Mouse (Mus musculus) cerebellum, postnatal 36 days (tissue): ENCODE data around the gene Myrip.
A peak's percentile ranks its signal among the peaks of the same experiment; 100 is the strongest.

Source experiments
- DNase-seq, 2 experiments: peaks; one replicate each; pipeline ENCODE4 v3.0.0; 2021 to 2022; ENCODE audit warnings: mixed read lengths in 2 of 2

Myrip gene

DNA sequence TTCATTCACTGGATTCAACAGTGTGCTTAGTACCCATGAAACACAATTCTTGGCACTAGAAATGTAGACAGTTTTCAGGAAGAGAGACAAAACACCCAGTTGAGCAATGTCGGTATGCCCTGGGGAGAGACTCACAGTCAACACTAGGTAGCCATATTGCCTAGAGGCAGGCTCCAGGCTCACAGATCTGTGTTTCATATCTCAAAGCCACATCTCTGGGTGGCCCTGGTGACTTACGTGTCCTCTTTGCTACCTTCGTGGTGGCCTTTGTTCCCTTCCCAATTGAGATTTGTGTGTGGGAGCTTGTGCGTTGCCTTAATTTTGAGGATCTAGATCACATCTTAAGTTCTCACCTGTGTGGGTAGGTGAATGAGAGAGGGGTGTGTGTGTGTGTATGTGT is 181.1 kb downstream of the Myrip start:
- no peak for DNase-seq

DNA sequence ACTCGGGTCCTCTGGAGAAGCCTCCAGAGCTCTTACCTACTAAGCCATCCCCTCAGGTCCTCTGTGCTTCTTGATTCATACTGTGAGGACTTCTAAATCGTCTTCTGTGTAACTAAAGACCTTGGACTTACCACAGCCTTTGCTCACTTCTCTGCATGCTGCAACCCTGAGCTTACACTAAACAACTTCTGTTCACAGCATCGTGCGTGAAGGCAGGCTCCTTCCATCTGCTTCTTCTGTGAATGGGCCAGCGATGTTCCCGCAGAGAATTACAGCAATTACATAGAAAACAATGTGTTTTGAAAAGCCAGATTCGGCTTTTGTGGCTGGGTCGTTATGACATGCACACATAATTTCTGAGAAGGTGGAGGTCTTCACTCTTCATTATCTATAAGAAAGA is 181.8 kb downstream of the Myrip start:
- no peak for DNase-seq

DNA sequence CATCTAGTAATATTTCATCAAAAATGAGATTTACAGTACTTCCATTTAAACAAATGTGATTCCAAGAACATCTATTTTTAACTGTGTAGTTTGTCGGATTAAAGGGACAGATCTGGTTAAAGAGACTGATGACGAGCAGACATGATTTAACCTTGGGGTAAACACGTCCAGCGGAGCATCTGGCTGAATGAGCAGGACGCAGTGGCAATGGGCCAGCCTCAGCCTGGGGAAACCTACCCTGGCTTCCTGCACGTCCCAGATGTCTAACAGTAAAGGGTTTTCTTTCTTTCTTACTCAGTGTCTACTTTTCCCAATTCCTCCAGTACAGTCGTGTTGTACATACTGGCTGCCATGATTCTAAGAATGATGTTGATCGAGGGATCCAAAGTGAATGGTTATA is 185.8 kb downstream of the Myrip start:
- DNase-seq = no peak

DNA sequence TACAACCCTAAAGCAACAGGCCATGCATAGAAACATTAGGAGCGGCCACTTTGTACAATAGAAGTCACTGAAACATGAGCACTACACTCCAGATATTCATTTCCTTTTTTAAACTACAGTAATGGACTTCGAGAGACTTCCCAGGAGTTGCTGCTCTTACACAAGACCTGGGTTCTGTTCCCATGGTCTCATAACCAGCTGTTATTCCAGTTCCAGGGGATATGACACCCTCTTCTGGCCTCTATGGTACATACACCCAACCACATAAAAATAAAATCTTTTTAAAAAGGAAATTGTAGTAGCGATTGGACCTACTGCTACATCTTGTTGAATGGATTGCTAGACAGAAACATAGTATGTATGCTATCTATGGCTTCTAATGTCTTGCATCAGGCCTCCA is 190.2 kb downstream of the Myrip start:
- DNase-seq = no peak

DNA sequence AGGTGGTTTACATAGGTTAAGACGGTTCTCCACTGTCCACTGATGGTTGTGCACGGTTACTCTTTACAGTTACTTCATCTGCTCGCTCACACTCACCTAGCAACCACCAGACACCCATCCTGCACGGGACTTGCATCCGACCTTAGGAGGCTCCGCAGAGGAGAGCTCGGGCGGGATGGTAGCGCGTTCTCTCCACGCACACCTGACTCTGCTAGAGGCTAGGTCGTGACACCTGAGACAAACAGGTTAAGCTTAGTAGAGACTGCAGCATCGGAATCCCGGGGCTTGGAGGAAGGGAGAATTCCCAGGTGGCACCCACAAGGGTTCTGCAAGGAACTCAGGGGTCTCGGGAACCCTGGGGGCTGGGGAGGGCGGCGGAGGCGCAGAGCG is 190.7 kb downstream of the Myrip start, which contains the start of gene Eif1b:
TSS of gene Eif1b (plus strand) at position 223 of the 390 bp plus-strand sequence.
- DNase-seq = no peak

DNA sequence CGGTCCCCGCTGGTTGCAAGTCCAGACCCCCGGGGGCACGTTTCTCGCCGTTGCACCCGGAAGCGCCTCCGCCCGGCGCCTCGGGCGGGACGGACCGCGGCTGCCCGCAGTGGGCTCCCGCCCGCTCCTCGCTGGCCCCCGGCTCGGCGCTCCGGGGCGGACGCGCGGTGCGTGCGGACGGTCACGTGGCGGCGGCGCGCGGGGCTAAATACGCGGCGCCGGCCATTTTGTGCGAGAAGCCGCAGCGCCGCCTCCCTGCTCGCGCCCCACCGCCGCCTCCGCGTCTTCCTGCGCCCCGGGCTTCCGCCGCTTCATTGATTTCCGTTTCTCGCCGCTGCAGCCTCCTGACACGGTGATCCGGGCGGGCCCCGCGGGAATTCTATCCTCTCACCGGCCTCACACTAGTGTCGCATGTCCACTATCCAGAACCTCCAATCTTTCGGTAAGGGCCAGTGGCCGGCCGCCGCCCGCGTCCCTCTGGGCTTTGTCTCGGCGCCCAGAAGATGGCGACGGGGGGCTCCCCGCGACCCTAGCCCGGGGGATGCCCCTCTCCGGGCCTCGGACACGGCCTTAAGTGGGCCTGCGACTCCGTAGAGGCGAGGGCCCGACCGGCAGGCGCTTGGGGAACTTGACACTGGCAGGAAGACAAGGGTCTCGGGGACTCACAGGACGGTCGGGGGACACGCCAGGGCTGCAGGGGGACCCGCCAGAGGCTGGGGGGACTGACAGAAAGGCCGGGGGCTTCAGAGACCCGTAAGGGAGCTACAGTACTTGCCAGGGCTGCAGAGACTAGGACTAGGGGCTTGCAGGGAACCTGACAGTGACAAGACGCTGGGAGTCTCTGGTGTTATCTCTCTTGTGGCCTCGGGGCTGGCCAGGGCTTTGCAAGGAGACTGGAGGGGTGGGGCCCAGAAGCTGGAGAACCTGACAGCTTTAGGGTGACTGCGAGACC is 191.4 kb downstream of the Myrip start:
- peak; percentile 82 to 88 for DNase-seq

DNA sequence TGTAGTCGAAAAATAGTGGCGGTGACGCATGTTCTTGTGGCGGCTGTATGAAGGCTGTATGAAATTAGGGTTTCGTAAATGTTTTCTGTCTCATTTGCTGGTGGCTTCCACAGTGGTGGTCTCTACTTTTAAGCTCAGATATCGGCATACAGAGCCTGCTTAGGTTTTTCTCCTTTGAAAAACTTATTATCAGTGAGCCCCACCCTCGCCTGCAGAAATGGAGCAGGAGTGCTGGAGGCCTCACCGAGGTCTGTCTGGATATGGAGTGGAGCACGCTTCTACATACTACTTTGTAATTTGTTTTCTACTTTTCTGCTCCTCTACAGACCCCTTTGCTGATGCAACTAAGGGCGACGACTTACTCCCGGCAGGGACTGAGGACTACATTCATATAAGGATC is 192.5 kb downstream of the Myrip start:
- DNase-seq = no peak

DNA sequence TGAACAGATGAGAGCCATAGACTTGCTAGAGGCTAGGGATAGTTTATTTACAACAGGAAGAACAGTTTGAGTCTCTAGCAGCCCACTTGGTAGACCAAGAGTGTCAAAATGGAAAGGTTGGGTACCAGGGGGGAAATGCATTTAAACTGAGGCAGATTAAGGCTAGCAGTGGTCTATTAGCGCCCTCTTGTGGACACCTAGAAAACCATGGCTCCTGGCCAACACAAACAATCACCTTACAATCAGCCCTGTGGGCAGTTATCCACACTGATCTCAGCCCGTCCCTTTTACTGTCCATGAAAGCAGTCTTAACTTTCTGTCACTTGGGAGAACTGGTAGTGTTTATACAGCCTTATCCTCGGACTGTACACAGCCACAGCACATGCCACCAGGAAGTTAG is 195.4 kb downstream of the Myrip start:
- peak; percentile 71 to 83 for DNase-seq

DNA sequence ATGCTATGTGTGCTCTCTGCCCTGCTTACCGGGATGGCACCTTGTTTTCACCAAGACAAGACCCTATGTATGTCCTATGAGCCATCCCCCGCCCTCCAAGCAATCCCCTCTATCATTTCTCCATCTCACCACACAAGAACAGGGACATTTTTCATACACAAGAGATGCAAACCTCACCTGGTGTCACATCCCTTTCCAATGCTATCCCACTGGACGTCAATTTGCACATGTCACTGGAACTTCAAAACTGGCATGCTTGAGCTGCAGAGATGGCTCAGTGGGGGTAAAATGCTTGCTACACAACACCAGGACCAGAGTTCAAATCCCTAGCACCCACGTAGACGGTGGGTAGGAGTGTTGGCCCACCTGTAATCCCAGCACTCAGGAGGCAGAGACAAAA is 196.7 kb downstream of the Myrip start:
- no peak for DNase-seq

DNA sequence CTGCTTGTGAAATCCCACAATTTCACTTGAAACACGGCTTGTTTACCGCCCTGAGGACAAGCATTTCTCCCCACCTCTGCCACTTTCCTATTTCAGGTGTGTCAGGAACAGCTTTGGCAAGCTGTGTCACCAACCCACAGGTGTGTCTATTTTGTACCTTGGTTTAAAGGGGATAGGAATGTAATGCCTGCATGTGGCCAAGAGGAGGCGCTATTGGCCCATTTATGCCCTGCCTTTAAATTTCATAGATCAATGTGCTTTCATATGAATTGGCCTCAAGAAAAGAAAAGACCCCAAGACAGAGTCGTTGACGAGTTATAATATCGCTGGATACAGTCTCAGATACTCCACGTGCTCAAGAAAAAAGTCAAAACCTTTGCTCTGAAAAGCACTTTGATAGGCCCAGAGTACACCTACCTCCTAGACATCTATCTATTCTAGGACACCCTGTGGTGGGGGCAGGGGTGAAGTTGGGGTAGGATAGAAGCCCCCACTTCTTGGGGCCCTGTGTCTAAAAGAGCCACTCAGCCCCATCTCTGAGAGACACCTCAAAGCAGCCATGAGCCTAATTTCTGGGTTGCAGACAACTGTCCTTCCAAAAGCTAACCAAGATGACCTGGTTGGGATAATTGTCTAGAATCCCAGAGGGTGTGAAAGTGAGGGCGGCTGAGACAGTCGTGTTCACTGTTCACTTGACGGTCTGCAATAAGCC is 200.0 kb downstream of the Myrip start:
- DNase-seq = no peak

DNA sequence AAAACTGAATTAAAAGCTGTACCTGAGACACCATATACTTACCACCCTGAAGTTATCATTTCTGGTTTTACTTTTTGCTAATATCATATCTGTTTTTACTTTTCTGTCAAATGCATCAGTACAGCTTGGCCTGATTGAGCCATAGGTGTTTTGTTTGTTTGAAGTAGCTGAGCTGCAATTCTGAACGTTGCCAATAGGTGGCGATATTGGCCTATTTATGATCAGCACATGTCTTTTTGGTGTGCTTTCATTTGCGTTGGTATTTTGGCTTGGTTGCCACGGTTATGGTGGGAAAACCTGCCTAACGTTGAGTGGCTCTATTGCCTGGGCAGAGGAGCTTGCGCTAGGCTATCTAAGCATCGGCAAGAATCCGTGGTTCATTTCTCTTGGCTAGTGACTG is 200.7 kb downstream of the Myrip start:
- peak; percentile 76 to 85 for DNase-seq

DNA sequence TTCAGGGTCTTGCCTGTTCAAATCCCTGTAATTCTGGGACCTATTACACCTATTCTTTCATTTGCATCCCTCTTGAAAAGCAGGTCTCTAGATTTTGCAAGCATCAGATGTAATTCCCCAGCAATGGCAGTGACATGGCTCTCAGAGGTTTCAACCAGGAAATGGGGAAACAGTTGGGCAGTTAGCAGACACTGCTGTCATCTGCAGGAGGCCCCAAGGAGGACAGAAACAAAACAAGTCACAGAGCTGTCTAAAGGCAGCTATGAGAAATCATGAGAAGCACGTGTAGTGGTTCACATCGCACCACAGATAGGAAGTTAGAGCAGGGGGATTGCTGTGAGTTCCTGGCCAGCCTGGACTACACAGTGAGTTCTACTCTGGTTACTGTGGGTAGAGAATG is 203.1 kb downstream of the Myrip start:
- DNase-seq = no peak

DNA sequence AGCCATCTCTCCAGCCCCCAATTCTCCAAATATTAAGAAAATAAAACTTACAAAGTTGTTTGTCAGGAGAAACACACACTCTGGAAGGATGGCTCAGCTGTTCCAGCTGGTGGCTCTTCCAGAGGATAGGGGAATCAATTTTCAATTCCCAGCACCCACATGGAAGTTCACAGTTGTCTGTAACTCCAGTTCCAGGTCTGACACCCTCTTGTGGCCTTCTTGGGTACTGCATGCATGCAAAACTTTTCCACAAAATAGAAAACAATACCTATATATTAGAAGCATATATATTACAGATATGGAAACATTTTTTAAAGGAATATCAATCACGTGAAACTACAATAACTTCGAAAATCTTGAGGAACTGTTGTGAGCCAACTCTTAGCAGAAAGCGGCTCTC is 210.5 kb downstream of the Myrip start:
- DNase-seq = no peak

DNA sequence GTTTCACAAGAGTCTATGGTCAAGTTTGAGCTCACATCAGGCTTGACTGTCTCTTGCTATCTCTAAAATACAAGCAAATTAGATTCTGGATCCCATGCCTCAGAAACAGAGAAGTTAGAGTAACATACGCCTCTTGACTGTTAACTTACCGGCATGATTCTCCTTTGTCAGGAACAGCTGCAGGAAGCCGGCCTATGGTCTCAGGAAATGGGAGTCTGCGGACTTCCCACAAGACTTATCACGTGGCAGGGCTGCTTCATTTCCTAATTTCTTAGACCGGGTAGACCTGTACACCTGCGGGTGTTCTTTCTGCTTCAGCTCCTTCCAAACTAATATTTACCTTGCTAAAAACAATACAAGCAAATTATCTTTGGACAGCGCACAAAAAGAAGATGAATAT is 215.4 kb downstream of the Myrip start:
- DNase-seq = no peak

DNA sequence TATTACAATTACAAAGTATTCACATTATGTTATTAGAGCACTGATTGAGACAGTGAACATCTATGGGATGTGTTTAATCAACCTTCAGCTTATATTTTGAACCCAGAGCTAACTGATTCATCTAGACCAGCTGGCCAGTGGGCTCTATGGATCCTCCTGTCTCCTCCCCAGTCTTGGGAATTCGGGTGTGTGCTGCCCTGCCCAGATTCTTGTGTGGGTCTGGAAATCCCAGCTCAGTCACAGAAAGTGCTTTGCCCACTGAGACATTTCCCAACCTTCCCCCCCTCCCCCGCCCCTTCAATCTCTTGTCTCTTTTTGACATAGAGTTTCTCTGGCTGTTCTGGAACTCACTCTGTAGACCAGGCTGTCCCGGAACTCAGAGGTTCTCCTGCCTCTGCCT is 217.6 kb downstream of the Myrip start:
- DNase-seq = no peak

DNA sequence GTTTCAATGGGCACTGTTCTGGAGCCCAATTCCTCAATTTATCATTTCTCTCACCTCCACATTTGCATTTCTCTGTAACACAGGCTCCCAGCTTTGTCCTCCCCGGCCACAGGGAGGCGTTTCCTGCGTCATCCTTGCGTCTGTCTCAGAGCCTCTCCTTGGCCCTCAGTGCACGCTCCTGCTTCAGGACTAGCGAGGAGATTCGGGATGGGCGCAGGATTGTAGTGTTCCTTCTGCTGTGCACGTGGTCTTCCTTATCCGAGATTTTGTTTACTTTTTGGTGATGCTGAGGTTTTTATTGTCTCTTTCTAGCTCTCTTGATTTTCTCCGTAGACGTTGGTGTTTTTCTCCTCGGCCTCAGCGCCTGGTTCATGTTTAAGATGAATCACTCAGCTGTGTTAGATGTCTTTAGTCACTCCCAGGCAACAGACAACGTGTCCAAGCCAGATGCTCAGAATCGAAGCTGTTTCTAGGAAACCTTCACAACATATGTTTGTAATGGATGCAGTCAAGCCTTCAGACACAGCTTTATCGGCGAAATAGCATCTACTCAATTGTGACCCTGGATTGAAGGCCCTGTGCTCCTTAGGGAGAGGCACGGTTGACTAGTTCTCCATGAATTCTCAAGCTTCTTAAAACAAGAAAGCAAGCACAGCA is 218.3 kb downstream of the Myrip start:
- DNase-seq = no peak

DNA sequence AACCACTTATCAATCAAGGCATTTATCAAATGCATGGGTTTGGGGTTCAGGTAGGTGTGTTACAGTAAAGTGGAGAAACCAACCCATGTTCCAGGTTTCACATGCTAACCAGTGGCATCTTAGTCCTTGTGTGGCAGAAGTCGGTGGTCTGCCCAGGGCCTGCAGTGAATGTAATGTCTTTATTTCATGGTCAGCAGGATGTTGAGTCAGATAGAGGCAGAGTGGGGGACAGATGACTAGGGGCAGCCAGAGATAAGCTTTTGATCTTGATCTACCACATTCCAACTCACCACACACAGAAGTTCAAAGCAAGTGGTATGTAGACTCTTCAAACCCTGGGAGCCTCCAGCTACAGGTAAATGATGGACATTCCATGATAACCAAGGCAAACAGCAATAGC is 219.8 kb downstream of the Myrip start:
- DNase-seq = no peak
